Mouse (Mus musculus) testis, adult 2 months (tissue): ENCODE measurements around the gene Tm2d1. TPM values are rescaled to one million over a fixed set of nuclear protein-coding genes. Genes with fewer than 3 reads are reported as not detected.

Source experiments
- H3K27ac ChIP-seq: fragments of 200-500 bp; 2 replicates; pipeline ENCODE4 v1.5.1; 2012; ENCODE audit warnings: low read depth, low read length; ENCODE audit not compliant: control insufficient read depth, insufficient read depth
- H3K27me3 ChIP-seq: fragments of 200-500 bp; 2 replicates; pipeline ENCODE4 v1.6.1; 2012; ENCODE audit warnings: mild to moderate bottlenecking, low read length, moderate library complexity; ENCODE audit not compliant: control insufficient read depth, insufficient read depth
- H3K36me3 ChIP-seq: fragments of 200-500 bp; 2 replicates; pipeline ENCODE4 v1.6.1; 2012; ENCODE audit warnings: mild to moderate bottlenecking, low read length; ENCODE audit not compliant: control insufficient read depth, insufficient read depth
- H3K4me1 ChIP-seq: fragments of 200-500 bp; 2 replicates; pipeline ENCODE4 v1.6.1; 2012; ENCODE audit warnings: low read length; ENCODE audit not compliant: control insufficient read depth, insufficient read depth
- H3K4me3 ChIP-seq: fragments of 200-500 bp; 2 replicates; pipeline ENCODE4 v1.5.1; 2012; ENCODE audit warnings: low read depth, mild to moderate bottlenecking, low read length, moderate library complexity, mixed read lengths; ENCODE audit not compliant: control insufficient read depth
- CTCF ChIP-seq: fragments of 200-500 bp; IDR thresholded peaks from 2 replicates; pipeline ENCODE4 v1.5.1; 2012; ENCODE audit warnings: low read depth, mild to moderate bottlenecking, inconsistent platforms, low read length, moderate library complexity; ENCODE audit not compliant: control insufficient read depth, insufficient read depth, insufficient replicate concordance
- POLR2A ChIP-seq: fragments of 200-500 bp; IDR thresholded peaks from 2 replicates; pipeline ENCODE4 v1.6.1; 2012; ENCODE audit warnings: low read depth, mild to moderate bottlenecking, inconsistent platforms, low read length, moderate library complexity; ENCODE audit not compliant: control insufficient read depth
- polyA plus RNA-seq: library from polyadenylated mRNA; depleted of rRNA; stranded (reverse); fragments of >200 nt; gene quantifications from 2 replicates; pipeline ENCODE4 v1.2.3, GENCODE M21; 2012; rRNA removed

Gene Tm2d1
- polyA plus RNA-seq, 1 experiment = 11.0 TPM

DNA sequence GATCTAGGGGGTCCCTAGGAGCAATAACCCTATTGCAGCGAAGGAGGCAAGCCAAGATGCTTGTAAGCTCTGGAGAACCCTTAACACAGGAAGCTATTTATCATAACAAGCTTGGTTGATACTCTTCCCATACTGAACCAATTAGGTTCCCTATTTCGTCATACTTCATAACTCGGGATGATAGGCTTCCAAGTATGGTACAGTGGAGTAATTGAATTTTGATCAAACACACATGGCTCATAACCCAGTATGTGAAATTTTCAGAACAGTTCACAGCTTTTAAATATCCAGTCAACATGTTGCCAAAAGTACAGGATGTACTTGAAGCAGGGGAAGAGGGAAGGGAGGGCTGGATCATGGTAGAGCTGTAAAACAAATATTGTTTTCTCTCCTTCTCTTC lies 64.3 kb downstream of the Tm2d1 start:
- no peak overlapping the region for H3K27ac ChIP-seq
- peaks cover 4% of the 10 kb centered on the region for H3K4me1 ChIP-seq
- H3K27me3 ChIP-seq = no peaks in the 10 kb centered on the region
- no peak overlapping the region for H3K4me3 ChIP-seq
- H3K36me3 ChIP-seq = no peaks in the 10 kb centered on the region
- TF ChIP-seq POLR2A (no peak), CTCF (no peak)

DNA sequence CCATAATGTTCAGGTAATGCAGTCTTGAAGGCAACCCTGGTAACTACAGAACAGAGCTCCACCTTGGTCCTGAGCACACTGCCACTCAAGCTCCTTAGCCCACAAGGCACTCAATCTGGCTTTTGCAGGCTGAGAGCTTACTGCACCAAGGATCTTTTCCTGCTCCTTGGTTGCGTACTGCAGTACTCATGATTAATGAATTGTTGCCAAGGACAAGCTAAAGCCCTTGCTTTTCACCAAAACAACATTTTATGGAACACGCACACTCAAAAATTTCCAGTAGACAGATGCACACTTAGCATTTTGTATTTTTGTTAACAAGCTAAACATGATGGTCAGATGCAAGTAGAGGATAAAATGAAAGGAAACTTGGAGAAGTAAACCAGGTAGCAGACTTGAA lies 66.0 kb downstream of the Tm2d1 start:
- Histone ChIP-seq H3K27me3 (no peaks in the 10 kb centered on the region), H3K4me1 (peaks cover 4% of the 10 kb centered on the region), H3K36me3 (no peaks in the 10 kb centered on the region), H3K27ac (no peak overlapping the region), H3K4me3 (no peak overlapping the region)
- TF ChIP-seq CTCF (no peak), POLR2A (no peak)

Other genes starting within 250 kb of the Tm2d1 start
- 5.9 and 7.9 TPM in 2 replicates for gene Patj, start 12.5 kb upstream of the Tm2d1 start, polyA plus RNA-seq